Mouse (Mus musculus): ENCODE data around the gene Amph. TPM values are rescaled to one million over a fixed set of nuclear protein-coding genes. Genes with fewer than 3 reads are reported as not detected.
A peak's percentile ranks its signal among the peaks of the same experiment; 100 is the strongest.
"Not testable (repeated sequence)": the region's sequence is repeated elsewhere in the genome, so short reads cannot be mapped to it uniquely, and the experiment has no call there.

The Amph gene
- total RNA-seq, 2 experiments from 2014 or later: 1.5 to 1.6 TPM

GRCm38 (mm10) chr13:19025091-19025688 is 77.2 kb downstream of the Amph start:
- DNase-seq (ENCODE audit: low spot score in 2 of 2): no peak

- DNase-seq (ENCODE audit: low spot score in 2 of 2): no peak
These were observed 77.9 kb downstream of the Amph start for GRCm38 (mm10) chr13:19025906-19026305.

- DNase-seq (ENCODE audit: low spot score in 2 of 2): no peak
These were observed 78.9 kb downstream of the Amph start for GRCm38 (mm10) chr13:19026923-19027322.

- no peak for DNase-seq (ENCODE audit: low spot score in 2 of 2)
These were observed 79.9 kb downstream of the Amph start for GRCm38 (mm10) chr13:19027766-19028350.

- DNase-seq (ENCODE audit: low spot score in 2 of 2): no peak
These were observed 84.1 kb downstream of the Amph start for GRCm38 (mm10) chr13:19031916-19032688.

- no peak for DNase-seq (ENCODE audit: low spot score in 2 of 2)
These were observed 104.1 kb downstream of the Amph start for GRCm38 (mm10) chr13:19052090-19052489.

GRCm38 (mm10) chr13:19054504-19054903 is 106.5 kb downstream of the Amph start:
- DNase-seq (ENCODE audit: low spot score in 2 of 2): no peak

- no peak for DNase-seq (ENCODE audit: low spot score in 2 of 2)
These were observed 124.3 kb downstream of the Amph start for GRCm38 (mm10) chr13:19072261-19072660.

GRCm38 (mm10) chr13:19077427-19077826 is 129.4 kb downstream of the Amph start:
- no peak for DNase-seq (ENCODE audit: low spot score in 2 of 2)

- DNase-seq (ENCODE audit: low spot score in 2 of 2): no peak
These were observed 133.9 kb downstream of the Amph start for GRCm38 (mm10) chr13:19081932-19082331.

GRCm38 (mm10) chr13:19094571-19094970 is 146.6 kb downstream of the Amph start:
- no peak for DNase-seq (ENCODE audit: low spot score in 2 of 2)

- no peak for DNase-seq (ENCODE audit: low spot score in 2 of 2)
These were observed 149.1 kb downstream of the Amph start for GRCm38 (mm10) chr13:19097117-19097516.

GRCm38 (mm10) chr13:19101889-19102402 is 153.9 kb downstream of the Amph start:
- DNase-seq (ENCODE audit: low spot score in 2 of 2): no peak

- DNase-seq (ENCODE audit: low spot score in 2 of 2): no peak
These were observed 158.4 kb downstream of the Amph start for GRCm38 (mm10) chr13:19106418-19106817.

GRCm38 (mm10) chr13:19109331-19109730 is 161.3 kb downstream of the Amph start:
- DNase-seq (ENCODE audit: low spot score in 2 of 2): no peak

- no peak for DNase-seq (ENCODE audit: low spot score in 2 of 2)
These were observed 165.3 kb downstream of the Amph start for GRCm38 (mm10) chr13:19113034-19113922.

- DNase-seq (ENCODE audit: low spot score in 2 of 2): not testable (repeated sequence)
These were observed 166.8 kb downstream of the Amph start for GRCm38 (mm10) chr13:19114761-19115160.

GRCm38 (mm10) chr13:19126912-19127552 is 179.0 kb downstream of the Amph start:
- no peak for DNase-seq (ENCODE audit: low spot score in 2 of 2)

GRCm38 (mm10) chr13:19133833-19134232 is 185.8 kb downstream of the Amph start:
- peak in 1 of 2 experiments; percentile 23 for DNase-seq (ENCODE audit: low spot score in 2 of 2)

- DNase-seq (ENCODE audit: low spot score in 2 of 2): no peak
These were observed 189.2 kb downstream of the Amph start for GRCm38 (mm10) chr13:19137212-19137611.

- DNase-seq (ENCODE audit: low spot score in 2 of 2): no peak
These were observed 189.9 kb downstream of the Amph start for GRCm38 (mm10) chr13:19137932-19138331.
